Mouse (Mus musculus): ENCODE data around the gene Slc2a5. TPM values are rescaled to one million over a fixed set of nuclear protein-coding genes. Genes with fewer than 3 reads are reported as not detected.

The Slc2a5 gene
- 2.2 TPM in 2 replicates for polyA plus RNA-seq (2015; fragmentation: Nextera tagmentation; extraction: Ambion mirVana)

- Histone ChIP-seq H3K9me3 (no peaks in the 10 kb centered on the region), H3K27ac (replicated peaks) (no peak within 1 kb of the TSS), H3K4me3 (peak within 1 kb of the TSS; percentile 7; the same call in 1 of the 2 replicates), H3K9ac (no peak within 1 kb of the TSS), H3K36me3 (no peaks in the 10 kb centered on the region), H3K4me1 (replicated peaks) (peaks cover 18% of the 10 kb centered on the region), H3K4me2 (peak within 1 kb of the TSS; percentile 44), H3K27me3 (no peaks in the 10 kb centered on the region)
- peak; percentile 21; the same call in 1 of the 2 replicates for ATAC-seq (ENCODE audit: low FRiP score, low read depth)
- WGBS, result 10% methylated on average over 15 of the region's 15 CpGs
Observed at GRCm38 (mm10) chr4:150119055-150119454, at the start of gene Slc2a5. Slc2a5 (plus strand) TSS chr4:150119283.

GRCm38 (mm10) chr4:150070136-150070535 lies 48.9 kb upstream of the Slc2a5 start:
- H3K4me3 ChIP-seq, result no peak overlapping the region
- no peaks in the 10 kb centered on the region for H3K4me1 ChIP-seq (replicated peaks)
- H3K27me3 ChIP-seq, result no peaks in the 10 kb centered on the region
- no peak overlapping the region for H3K27ac ChIP-seq (replicated peaks)
- WGBS, result 53% methylated on average over 8 of the region's 8 CpGs
- H3K9me3 ChIP-seq, result no peaks in the 10 kb centered on the region
- H3K4me2 ChIP-seq, result no peak overlapping the region
- no peak overlapping the region for H3K9ac ChIP-seq
- no peak for ATAC-seq (ENCODE audit: low FRiP score, low read depth)
- no peaks in the 10 kb centered on the region for H3K36me3 ChIP-seq

GRCm38 (mm10) chr4:150072416-150073101 lies 46.5 kb upstream of the Slc2a5 start:
- H3K4me2 ChIP-seq, result no peak overlapping the region
- H3K4me3 ChIP-seq, result no peak overlapping the region
- H3K9me3 ChIP-seq, result no peaks in the 10 kb centered on the region
- no peak overlapping the region for H3K27ac ChIP-seq (replicated peaks)
- no peaks in the 10 kb centered on the region; the same call in 1 of the 2 replicates for H3K4me1 ChIP-seq (replicated peaks)
- no peak overlapping the region for H3K9ac ChIP-seq
- H3K36me3 ChIP-seq, result no peaks in the 10 kb centered on the region
- no peaks in the 10 kb centered on the region for H3K27me3 ChIP-seq
- ATAC-seq (ENCODE audit: low FRiP score, low read depth), result no peak
- 45% methylated on average over 15 of the region's 15 CpGs for WGBS

GRCm38 (mm10) chr4:150073102-150073473 lies 46.0 kb upstream of the Slc2a5 start:
- H3K4me3 ChIP-seq, result no peak overlapping the region
- H3K4me1 ChIP-seq (replicated peaks), result no peaks in the 10 kb centered on the region; the same call in 1 of the 2 replicates
- H3K9ac ChIP-seq, result no peak overlapping the region
- no peak overlapping the region for H3K27ac ChIP-seq (replicated peaks)
- H3K4me2 ChIP-seq, result no peak overlapping the region
- WGBS, result 14% methylated on average over 8 of the region's 8 CpGs
- no peaks in the 10 kb centered on the region for H3K27me3 ChIP-seq
- H3K36me3 ChIP-seq, result no peaks in the 10 kb centered on the region
- no peak for ATAC-seq (ENCODE audit: low FRiP score, low read depth)
- H3K9me3 ChIP-seq, result no peaks in the 10 kb centered on the region

GRCm38 (mm10) chr4:150075350-150075749 lies 43.7 kb upstream of the Slc2a5 start:
- no peaks in the 10 kb centered on the region for H3K27me3 ChIP-seq
- ATAC-seq (ENCODE audit: low FRiP score, low read depth), result no peak

GRCm38 (mm10) chr4:150076147-150076546 lies 42.9 kb upstream of the Slc2a5 start:
- Histone ChIP-seq H3K36me3 (no peaks in the 10 kb centered on the region), H3K9ac (no peak overlapping the region), H3K4me2 (no peak overlapping the region), H3K27ac (replicated peaks) (no peak overlapping the region), H3K9me3 (no peaks in the 10 kb centered on the region), H3K27me3 (no peaks in the 10 kb centered on the region), H3K4me3 (no peak overlapping the region), H3K4me1 (replicated peaks) (no peaks in the 10 kb centered on the region; the same call in 1 of the 2 replicates)
- no peak for ATAC-seq (ENCODE audit: low FRiP score, low read depth)
- WGBS, result 44% methylated on average over 18 of the region's 18 CpGs

More at GRCm38 (mm10) chr4:150075350-150075749, 43.7 kb upstream of the Slc2a5 start:
- Histone ChIP-seq H3K4me3 (no peak overlapping the region), H3K36me3 (no peaks in the 10 kb centered on the region), H3K4me1 (replicated peaks) (no peaks in the 10 kb centered on the region; the same call in 1 of the 2 replicates), H3K27ac (replicated peaks) (no peak overlapping the region), H3K4me2 (no peak overlapping the region), H3K9me3 (no peaks in the 10 kb centered on the region), H3K9ac (no peak overlapping the region)
- WGBS, result 91% methylated on average over 7 of the region's 7 CpGs

GRCm38 (mm10) chr4:150078646-150079045 lies 40.4 kb upstream of the Slc2a5 start:
- Histone ChIP-seq H3K4me1 (replicated peaks) (no peaks in the 10 kb centered on the region; the same call in 1 of the 2 replicates), H3K4me3 (no peak overlapping the region), H3K9me3 (no peaks in the 10 kb centered on the region), H3K36me3 (no peaks in the 10 kb centered on the region), H3K27me3 (no peaks in the 10 kb centered on the region), H3K4me2 (no peak overlapping the region), H3K9ac (no peak overlapping the region), H3K27ac (replicated peaks) (no peak overlapping the region)
- ATAC-seq (ENCODE audit: low FRiP score, low read depth), result no peak
- WGBS, result 79% methylated on average over 2 of the region's 2 CpGs

GRCm38 (mm10) chr4:150079244-150079643 lies 39.8 kb upstream of the Slc2a5 start:
- Histone ChIP-seq H3K27ac (replicated peaks) (no peak overlapping the region), H3K4me2 (no peak overlapping the region), H3K9ac (no peak overlapping the region), H3K4me3 (no peak overlapping the region), H3K9me3 (no peaks in the 10 kb centered on the region), H3K27me3 (no peaks in the 10 kb centered on the region), H3K4me1 (replicated peaks) (no peaks in the 10 kb centered on the region; the same call in 1 of the 2 replicates), H3K36me3 (no peaks in the 10 kb centered on the region)
- no peak for ATAC-seq (ENCODE audit: low FRiP score, low read depth)
- 82% methylated on average over 7 of the region's 7 CpGs for WGBS

- ATAC-seq (ENCODE audit: low FRiP score, low read depth), result no peak
- no peaks in the 10 kb centered on the region for H3K27me3 ChIP-seq
- H3K9me3 ChIP-seq, result no peaks in the 10 kb centered on the region
- H3K27ac ChIP-seq (replicated peaks), result no peak overlapping the region
- H3K4me2 ChIP-seq, result no peak overlapping the region
- H3K36me3 ChIP-seq, result no peaks in the 10 kb centered on the region
- no peak overlapping the region for H3K9ac ChIP-seq
- H3K4me3 ChIP-seq, result no peak overlapping the region
- 86% methylated on average over 11 of the region's 11 CpGs for WGBS
- H3K4me1 ChIP-seq (replicated peaks), result no peaks in the 10 kb centered on the region; the same call in 1 of the 2 replicates
Observed at GRCm38 (mm10) chr4:150080330-150080967, 38.6 kb upstream of the Slc2a5 start.

- Histone ChIP-seq H3K4me3 (no peak overlapping the region), H3K9me3 (no peaks in the 10 kb centered on the region), H3K27ac (replicated peaks) (no peak overlapping the region), H3K9ac (no peak overlapping the region), H3K4me1 (replicated peaks) (peaks cover 14% of the 10 kb centered on the region), H3K4me2 (no peak overlapping the region), H3K27me3 (peaks cover 20% of the 10 kb centered on the region), H3K36me3 (no peaks in the 10 kb centered on the region)
- WGBS, result 79% methylated on average over 4 of the region's 4 CpGs
- ATAC-seq (ENCODE audit: low FRiP score, low read depth), result no peak
Observed at GRCm38 (mm10) chr4:150085366-150085765, 33.7 kb upstream of the Slc2a5 start.

GRCm38 (mm10) chr4:150086841-150087160 lies 32.3 kb upstream of the Slc2a5 start:
- Histone ChIP-seq H3K9ac (no peak overlapping the region; the same call in 1 of the 2 replicates), H3K27me3 (peaks cover 24% of the 10 kb centered on the region), H3K36me3 (no peaks in the 10 kb centered on the region), H3K27ac (replicated peaks) (no peak overlapping the region), H3K4me2 (peak overlapping the region; percentile 98), H3K4me3 (peak overlapping the region; percentile 55), H3K9me3 (no peaks in the 10 kb centered on the region), H3K4me1 (replicated peaks) (peaks cover 14% of the 10 kb centered on the region)
- no peak for ATAC-seq (ENCODE audit: low FRiP score, low read depth)
- WGBS, result 2% methylated on average over 7 of the region's 7 CpGs

GRCm38 (mm10) chr4:150087161-150087889 lies 31.8 kb upstream of the Slc2a5 start, which contains the start of gene Gpr157:
Gpr157 (plus strand) TSS chr4:150087365.
- Histone ChIP-seq H3K9me3 (no peaks in the 10 kb centered on the region), H3K4me2 (peak within 1 kb of the TSS; percentile 98), H3K27me3 (peaks cover 25% of the 10 kb centered on the region), H3K4me3 (peak within 1 kb of the TSS; percentile 55), H3K27ac (replicated peaks) (0 out of 2 replicates have a peak within 1 kb of the TSS, but pooled peaks have one; percentile 11), H3K4me1 (replicated peaks) (peaks cover 14% of the 10 kb centered on the region), H3K36me3 (no peaks in the 10 kb centered on the region), H3K9ac (peak within 1 kb of the TSS; percentile 43)
- peak; percentile 97 for ATAC-seq (ENCODE audit: low FRiP score, low read depth)
- under 1% methylated on average over 41 of the region's 56 CpGs for whole genome bisulfite sequencing
